In genomic region chr5:120102732-120103131, GRCm38 (mm10) we compare ENCODE assay signal across 8 mouse cellular contexts. TPM values are rescaled to one million over a fixed set of nuclear protein-coding genes. Genes with fewer than 3 reads are reported as not detected.
DNase-seq lines count a peak whose midpoint lies in the region; ATAC-seq and TF ChIP-seq lines count a peak whose summit lies in the region.

No protein-coding gene starts in this region.

- no peak for ATAC-seq in hindbrain, embryonic 13.5 days (ENCODE audit: low FRiP score)
- ATAC-seq in erythroid progenitor cell, adult 5-6 weeks (replicated peaks; ENCODE audit: low FRiP score, poor library complexity, severe bottlenecking) = peak; percentile 79
- ATAC-seq in megakaryocyte, adult 5-6 weeks (ENCODE audit: poor library complexity, severe bottlenecking) = peak; percentile 96
- ATAC-seq in stomach, postnatal 0 days (ENCODE audit: low FRiP score, low TSS enrichment) = no peak; the same call in 1 of the 2 replicates

- DNase-seq in hindbrain, embryonic 10.5 days (ENCODE audit: low spot score) = peak; percentile 67
- peak; percentile 84 for DNase-seq in CD4-positive, CD25-positive, alpha-beta regulatory T cell, adult 2 months (ENCODE audit: low read depth, low spot score)
- peak; percentile 45 for DNase-seq in adrenal gland, adult 2 months
- DNase-seq in layer of hippocampus, postnatal 25 days (ENCODE audit: extremely low spot score in 1 of 2, low spot score in 1 of 2) = peak; percentile 34 to 53
- peak; percentile 60 for DNase-seq in stomach, postnatal 0 days (ENCODE audit: low spot score)

- H3K36me3 ChIP-seq in hindbrain, embryonic 10.5 days = no peaks in the 10 kb centered on the region
- no peaks in the 10 kb centered on the region for H3K36me3 ChIP-seq in hindbrain, embryonic 13.5 days
- H3K36me3 ChIP-seq in stomach, postnatal 0 days (ENCODE audit: control insufficient read depth, insufficient read depth, low read length) = no peaks in the 10 kb centered on the region

- no peak for TF ChIP-seq EP300 in stomach, postnatal 0 days (optimal IDR thresholded peaks at IDR 0.05)

- no peak overlapping the region for H3K4me3 ChIP-seq in hindbrain, embryonic 10.5 days
- no peak overlapping the region for H3K4me3 ChIP-seq in hindbrain, embryonic 13.5 days
- no peak overlapping the region for H3K4me3 ChIP-seq in stomach, postnatal 0 days (ENCODE audit: low read depth, low read length)

- TF ChIP-seq CTCF in stomach, postnatal 0 days (IDR thresholded peaks at IDR 0.05; ENCODE audit: low read depth) = peak; percentile 100

- WGBS in hindbrain, embryonic 10.5 days = 19% methylated on average over 12 of the region's 12 CpGs
- 14% methylated on average over 12 of the region's 12 CpGs for WGBS in hindbrain, embryonic 13.5 days
- 13% methylated on average over 12 of the region's 12 CpGs for WGBS in stomach, postnatal 0 days

- H3K27me3 ChIP-seq in hindbrain, embryonic 10.5 days (ENCODE audit: insufficient read depth, poor library complexity, severe bottlenecking) = 0 out of 2 replicates have a peak, but pooled peaks cover 7% of the 10 kb centered on the region
- peaks cover 13% of the 10 kb centered on the region for H3K27me3 ChIP-seq in hindbrain, embryonic 13.5 days
- no peaks in the 10 kb centered on the region for H3K27me3 ChIP-seq in stomach, postnatal 0 days (ENCODE audit: control insufficient read depth, insufficient read depth, low read length)

- 0 out of 2 replicates have a peak, but pooled peaks cover 6% of the 10 kb centered on the region for H3K4me1 ChIP-seq in hindbrain, embryonic 10.5 days (replicated peaks)
- no peaks in the 10 kb centered on the region for H3K4me1 ChIP-seq in hindbrain, embryonic 13.5 days (replicated peaks)
- H3K4me1 ChIP-seq in stomach, postnatal 0 days (replicated peaks; ENCODE audit: control insufficient read depth, insufficient read depth) = no peaks in the 10 kb centered on the region

- H3K27ac ChIP-seq in hindbrain, embryonic 10.5 days = no peak overlapping the region
- no peak overlapping the region for H3K27ac ChIP-seq in hindbrain, embryonic 13.5 days
- H3K27ac ChIP-seq in stomach, postnatal 0 days (replicated peaks) = no peak overlapping the region

- no peak overlapping the region for H3K9ac ChIP-seq in hindbrain, embryonic 13.5 days
- no peak overlapping the region for H3K9ac ChIP-seq in stomach, postnatal 0 days (ENCODE audit: low read length)

- H3K9me3 ChIP-seq in hindbrain, embryonic 10.5 days = no peaks in the 10 kb centered on the region; the same call in 1 of the 2 replicates
- no peaks in the 10 kb centered on the region for H3K9me3 ChIP-seq in hindbrain, embryonic 13.5 days
- H3K9me3 ChIP-seq in stomach, postnatal 0 days (ENCODE audit: control insufficient read depth, low read length) = no peaks in the 10 kb centered on the region

- H3K4me2 ChIP-seq in hindbrain, embryonic 13.5 days = no peak overlapping the region
- no peak overlapping the region for H3K4me2 ChIP-seq in stomach, postnatal 0 days (replicated peaks; ENCODE audit: low read depth)

RNA-seq across cellular contexts. Expression of gene Rbm19, which starts 13.5 kb away (rescaled TPM):
- 27.6 and 31.9 TPM in 2 replicates for polyA plus RNA-seq in hindbrain, embryonic 10.5 days (2016; fragmentation: Nextera tagmentation; extraction: Ambion mirVana)
- polyA plus RNA-seq in hindbrain, embryonic 13.5 days (2015; fragmentation: Nextera tagmentation; extraction: Ambion mirVana) = 16.2 and 18.1 TPM in 2 replicates
- 10 to 100 TPM; 24.9 to 27.0 TPM for total RNA-seq in adrenal gland, adult 2 months (2021)
- polyA plus RNA-seq in adrenal gland, adult 2 months (2012; rRNA removed) = 13.0 and 14.4 TPM in 2 replicates
- total RNA-seq in erythroid progenitor cell, adult 5-6 weeks (2015; ENCODE audit: low replicate concordance) = 2.9 TPM in 1 of 2 replicates, not detected in the other
- total RNA-seq in erythroid progenitor cell, adult 5-6 weeks (2017; ENCODE audit: low replicate concordance) = 3.9 and 4.5 TPM in 2 replicates
- total RNA-seq in layer of hippocampus, postnatal 25 days (2021) = 10 to 100 TPM; 18.2 to 18.7 TPM
- total RNA-seq in megakaryocyte, adult 5-6 weeks (2015) = 6.5 and 7.1 TPM in 2 replicates
- 11.7 and 12.4 TPM in 2 replicates for total RNA-seq in megakaryocyte, adult 5-6 weeks (2017)
- 9.4 and 10.8 TPM in 2 replicates for polyA plus RNA-seq in stomach, postnatal 0 days (2015; fragmentation: Nextera tagmentation; extraction: Ambion mirVana)

Comparison
In these comparisons a context has a peak if more than half of its experiments do, and no peak if none do; other contexts are left out.
1. ATAC-seq: peak in erythroid progenitor cell, adult 5-6 weeks (single experiment) and megakaryocyte, adult 5-6 weeks (single experiment); none in hindbrain, embryonic 13.5 days (single experiment) and stomach, postnatal 0 days (single experiment).
2. Peak in every context shown above with its lines, with median percentiles within 50 percentile points of each other: DNase-seq.